Mouse (Mus musculus) kidney, postnatal 14 days (tissue): ENCODE data around the gene Sap30.

Experiments used
- DNase-seq: peaks from one replicate; pipeline ENCODE4 v3.0.0; 2022; ENCODE audit warnings: mixed read lengths

The Sap30 gene

GRCm38 (mm10) chr8:57435768-57436436 lies 51.8 kb downstream of the Sap30 start:
- peak; percentile 51 for DNase-seq

- DNase-seq, result no peak
Observed at GRCm38 (mm10) chr8:57432802-57433201, 54.9 kb downstream of the Sap30 start.
